Mouse (Mus musculus) spleen, adult 2 months (tissue): ENCODE measurements around the gene Ubl4b.

Source experiments
- CTCF ChIP-seq: fragments of 200-500 bp; IDR thresholded peaks from 2 replicates; pipeline ENCODE4 v1.5.1; 2011; ENCODE audit warnings: mild to moderate bottlenecking, inconsistent platforms; ENCODE audit not compliant: insufficient read depth, insufficient read length, insufficient replicate concordance; ENCODE audit errors: extremely low read depth
- POLR2A ChIP-seq: fragments of 200-500 bp; IDR thresholded peaks from 2 replicates; pipeline ENCODE4 v1.6.1; 2011; ENCODE audit warnings: low read depth, low read length, inconsistent platforms

- TF ChIP-seq CTCF (no peak), POLR2A (no peak)
Measured at GRCm38 (mm10) chr3:107534951-107535350, 19.9 kb downstream of the Ubl4b start.
